Mouse (Mus musculus): ENCODE results near the gene Suclg2.

The Suclg2 gene

DNA sequence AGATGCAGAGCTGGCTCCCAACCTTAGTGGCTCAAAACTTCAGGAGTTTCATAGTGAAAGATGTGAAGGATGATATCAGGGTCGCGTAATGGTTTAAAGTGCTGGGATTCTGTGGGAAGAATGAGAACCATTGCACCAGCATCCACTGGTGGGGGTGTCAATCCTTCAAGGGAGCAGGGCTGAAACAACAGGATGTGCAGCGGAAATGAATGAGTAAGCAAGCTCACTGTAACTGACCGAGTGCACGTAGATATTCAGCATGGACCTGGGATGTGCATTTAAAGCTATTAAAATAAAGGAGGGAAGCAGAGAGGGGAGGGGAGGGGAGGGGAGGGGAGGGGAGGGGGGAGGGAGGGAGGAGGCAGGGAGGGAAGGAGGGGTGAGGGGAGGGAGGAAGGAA, 18.4 kb downstream of the Suclg2 start:
- DNase-seq (ENCODE audit: inconsistent ontology term) = no peak

DNA sequence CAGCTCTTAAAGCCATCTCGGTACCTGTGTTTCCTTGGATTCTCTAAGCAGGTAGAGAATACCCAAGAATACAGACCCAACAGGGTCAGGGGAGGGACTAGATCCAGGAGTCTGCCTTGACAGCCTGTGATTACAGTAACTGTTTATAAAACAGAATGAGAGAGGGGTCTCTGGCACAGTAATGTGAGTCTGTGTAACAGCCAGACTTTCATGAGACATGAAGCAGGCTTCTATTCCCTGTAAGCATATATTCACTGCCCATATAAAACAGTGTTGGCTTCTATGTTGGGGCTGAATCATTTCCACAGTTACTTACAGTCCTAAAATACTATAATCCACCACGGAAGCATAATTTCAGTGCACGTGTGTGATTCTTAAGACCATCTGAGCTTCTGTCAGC, 19.3 kb downstream of the Suclg2 start:
- DNase-seq (ENCODE audit: inconsistent ontology term) = no peak

DNA sequence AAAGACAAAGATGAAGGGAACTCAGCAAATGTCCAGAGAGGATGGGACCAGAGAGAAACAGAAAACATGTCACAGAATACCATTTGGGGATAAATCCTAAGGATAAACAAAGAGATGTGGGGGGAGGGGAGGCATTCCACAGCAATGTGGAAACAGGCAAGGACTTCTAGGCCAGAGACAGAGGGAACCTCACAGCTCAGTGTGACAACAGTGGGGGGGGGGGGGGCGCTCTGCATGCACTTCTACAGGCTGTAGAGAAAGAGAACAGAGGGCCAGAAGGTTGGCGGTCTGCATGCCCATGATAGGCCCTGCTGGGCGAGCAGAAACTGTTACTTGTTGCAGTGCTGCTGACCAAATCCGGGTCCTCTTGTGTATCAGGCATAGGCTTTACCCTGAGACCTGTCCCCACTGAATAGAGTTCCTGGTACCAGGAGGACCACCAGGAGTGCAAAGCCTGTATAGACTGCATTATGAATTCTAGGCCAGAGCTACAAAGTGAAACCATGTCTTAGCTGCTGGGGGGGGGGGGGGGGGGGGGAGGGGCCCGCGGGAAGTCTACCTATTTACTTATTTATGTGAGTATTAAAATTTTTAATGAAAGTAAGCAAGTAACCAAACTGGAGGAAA, 20.0 kb downstream of the Suclg2 start:
- peak; percentile 57 for DNase-seq (ENCODE audit: inconsistent ontology term)

GRCm38 (mm10) chr6:95694910-95695309, 23.7 kb downstream of the Suclg2 start:
- no peak for DNase-seq (ENCODE audit: inconsistent ontology term)

GRCm38 (mm10) chr6:95685242-95685641, 33.4 kb downstream of the Suclg2 start:
- no peak for DNase-seq (ENCODE audit: inconsistent ontology term)

DNA sequence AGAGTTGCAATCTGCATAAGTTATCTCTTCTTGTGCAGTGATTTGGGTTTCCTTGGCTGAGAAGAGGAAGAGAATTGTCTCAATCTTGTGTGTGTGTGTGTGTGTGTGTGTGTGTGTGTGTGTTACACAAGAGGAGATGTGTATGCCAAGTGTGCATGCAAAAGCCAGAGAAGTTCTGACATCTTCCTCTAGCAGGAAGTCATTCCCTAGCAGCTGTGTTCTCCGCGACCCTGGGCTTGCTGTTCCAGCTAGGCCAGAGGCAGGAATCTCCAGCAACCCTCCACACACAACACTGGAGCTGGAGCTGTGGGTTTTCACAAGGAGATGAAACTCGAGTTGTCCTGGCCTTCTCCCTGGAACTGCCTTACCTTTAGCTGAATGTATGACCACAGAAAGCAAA, 38.9 kb downstream of the Suclg2 start:
- DNase-seq (ENCODE audit: inconsistent ontology term) = no peak

DNA sequence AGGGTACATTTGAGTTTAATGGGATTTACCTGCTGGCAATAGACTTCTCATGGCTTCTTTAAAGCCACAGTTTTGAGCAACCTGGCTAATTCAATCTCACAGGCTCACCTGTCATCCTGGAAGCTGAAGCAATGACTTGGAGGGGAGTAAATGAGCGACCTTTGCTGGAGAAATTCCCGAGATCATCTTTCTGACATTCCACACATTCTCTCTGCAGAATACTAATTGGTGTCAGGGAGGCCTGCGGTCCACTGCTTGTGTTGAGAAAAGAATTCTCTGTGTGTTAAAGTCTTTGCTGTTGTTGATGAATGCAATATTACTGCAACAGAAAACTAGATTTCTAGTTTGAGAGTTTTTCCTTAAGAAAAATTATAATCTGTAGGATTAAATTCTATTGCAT, 39.3 kb downstream of the Suclg2 start:
- DNase-seq (ENCODE audit: inconsistent ontology term) = peak; percentile 60

- DNase-seq (ENCODE audit: inconsistent ontology term) = no peak
Observed at GRCm38 (mm10) chr6:95676951-95677350, 41.6 kb downstream of the Suclg2 start.

DNA sequence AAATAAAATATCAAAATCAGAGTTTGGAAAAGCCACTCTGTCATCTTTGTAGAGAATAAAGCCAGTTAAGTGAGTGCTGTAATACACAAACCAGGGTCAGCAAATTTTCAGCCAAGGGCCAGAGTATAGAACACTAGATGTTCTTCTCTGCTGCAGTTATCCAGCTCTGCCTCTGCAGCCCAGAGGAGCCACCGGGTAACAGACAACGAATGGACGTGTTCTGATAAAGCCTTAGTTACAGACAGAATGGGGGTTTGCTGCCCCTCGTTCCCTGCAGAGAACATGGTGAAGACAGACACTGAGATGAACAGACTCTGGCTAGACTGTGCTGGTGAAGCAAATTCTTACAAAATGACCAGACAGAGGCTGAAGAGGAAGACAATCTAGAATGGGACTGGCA, 42.2 kb downstream of the Suclg2 start:
- no peak for DNase-seq (ENCODE audit: inconsistent ontology term)

- DNase-seq (ENCODE audit: inconsistent ontology term) = peak; percentile 33
Observed at GRCm38 (mm10) chr6:95675059-95675705, 43.4 kb downstream of the Suclg2 start.

GRCm38 (mm10) chr6:95674651-95675050, 43.9 kb downstream of the Suclg2 start:
- DNase-seq (ENCODE audit: inconsistent ontology term) = no peak

GRCm38 (mm10) chr6:95669335-95669729, 49.3 kb downstream of the Suclg2 start:
- DNase-seq (ENCODE audit: inconsistent ontology term) = peak; percentile 82

DNA sequence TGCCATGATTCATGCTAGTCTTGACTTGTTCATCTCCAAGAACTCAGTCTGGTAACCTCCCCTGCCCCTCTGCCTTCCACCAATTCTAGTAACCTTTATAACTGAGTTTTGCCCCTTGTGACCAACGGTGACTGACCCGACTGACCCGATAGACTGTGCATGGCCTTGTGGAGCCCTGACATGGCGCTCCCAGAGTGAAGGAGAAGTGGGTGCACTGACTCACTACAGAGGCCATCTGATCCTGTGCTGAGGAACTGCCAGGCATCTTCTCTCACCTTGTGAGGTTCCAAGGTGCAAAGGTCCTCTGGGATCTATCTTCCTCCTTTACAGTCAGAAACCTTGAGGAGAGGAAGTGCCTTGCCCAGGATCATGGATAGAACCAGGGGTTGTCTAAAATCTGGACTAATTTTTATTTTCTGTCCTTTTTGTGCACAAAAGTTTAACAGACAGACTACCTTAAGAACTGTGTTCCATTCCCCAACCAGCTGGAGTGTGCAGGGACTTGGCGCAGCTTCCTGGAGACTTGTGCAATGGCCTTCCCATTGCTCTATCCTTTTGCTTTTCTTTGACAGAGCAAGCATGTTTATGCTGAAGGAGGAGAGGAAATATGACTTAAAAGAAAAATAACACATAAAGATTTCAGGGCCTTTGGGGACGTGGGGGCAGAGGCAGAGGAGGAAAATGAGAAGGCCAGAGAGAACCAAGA, 49.8 kb downstream of the Suclg2 start:
- no peak for DNase-seq (ENCODE audit: inconsistent ontology term)

DNA sequence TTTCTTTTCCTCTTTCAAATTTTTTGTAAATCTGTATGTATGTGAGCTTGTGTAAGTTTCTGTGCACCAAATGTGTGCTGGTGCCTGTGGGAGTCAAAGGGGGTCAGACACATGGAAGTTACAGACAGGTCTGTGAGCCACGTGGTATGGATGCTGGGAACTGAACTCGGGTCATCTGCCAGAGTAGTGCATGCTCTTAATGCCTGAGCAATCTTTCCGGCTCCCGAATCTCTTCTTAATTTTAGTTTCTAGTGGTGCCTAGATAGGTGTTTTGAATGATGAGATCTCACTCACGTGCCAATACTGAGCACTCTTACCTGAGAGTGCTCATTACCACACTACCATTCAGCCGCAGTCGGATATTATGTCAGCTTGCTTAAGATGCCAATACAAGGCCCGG, 60.9 kb downstream of the Suclg2 start:
- no peak for DNase-seq (ENCODE audit: inconsistent ontology term)

- no peak for DNase-seq (ENCODE audit: inconsistent ontology term)
Observed at GRCm38 (mm10) chr6:95653662-95654061, 64.9 kb downstream of the Suclg2 start.

DNA sequence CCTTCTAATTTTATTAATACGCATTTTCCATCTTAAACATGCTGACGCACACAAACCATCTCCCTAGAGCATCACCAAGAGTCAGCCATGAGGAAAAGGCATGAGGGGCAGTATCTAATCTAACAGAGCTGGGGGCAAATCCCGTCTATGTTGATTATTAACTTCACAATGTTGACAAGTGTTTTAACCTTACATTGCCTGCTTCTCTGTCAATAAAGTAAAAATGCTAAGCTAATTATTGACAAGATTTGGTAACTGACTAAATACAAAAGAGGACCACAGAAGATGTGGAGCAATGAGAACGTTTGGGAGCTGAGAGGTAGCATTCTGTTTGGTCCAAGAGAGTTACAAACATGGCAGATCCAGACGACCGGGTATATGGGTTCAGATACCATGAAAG, 65.8 kb downstream of the Suclg2 start:
- DNase-seq (ENCODE audit: inconsistent ontology term) = no peak

- DNase-seq (ENCODE audit: inconsistent ontology term) = no peak
Observed at GRCm38 (mm10) chr6:95651391-95651876, 67.2 kb downstream of the Suclg2 start.

GRCm38 (mm10) chr6:95650082-95650722, 68.4 kb downstream of the Suclg2 start:
- DNase-seq (ENCODE audit: inconsistent ontology term) = peak; percentile 24

DNA sequence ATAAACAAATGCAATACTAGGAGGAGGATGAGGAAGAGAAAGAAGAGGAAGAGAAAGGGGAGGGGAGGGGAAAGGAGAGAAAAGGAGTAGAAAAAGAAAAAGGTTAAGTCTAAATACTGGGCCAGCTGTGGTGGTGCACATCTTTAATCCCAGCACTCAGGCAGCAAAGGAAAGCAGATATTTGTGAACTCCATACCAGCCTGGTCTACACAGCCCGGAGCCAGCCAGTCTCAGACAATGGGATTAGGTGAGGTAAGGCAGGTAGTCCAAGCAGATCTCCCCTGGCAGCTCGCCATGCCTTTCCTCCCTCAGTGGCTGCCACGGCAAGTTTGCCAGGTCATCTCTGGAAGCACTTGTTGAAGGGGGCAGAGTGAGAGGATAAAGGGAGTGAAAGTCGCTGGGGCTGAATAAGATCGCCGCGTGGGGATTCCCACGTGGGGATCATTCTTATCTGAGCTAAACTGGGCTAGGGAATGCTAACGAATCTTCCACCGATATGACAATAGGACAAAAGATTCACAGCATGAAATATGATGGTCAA, 69.4 kb downstream of the Suclg2 start:
- no peak for DNase-seq (ENCODE audit: inconsistent ontology term)

DNA sequence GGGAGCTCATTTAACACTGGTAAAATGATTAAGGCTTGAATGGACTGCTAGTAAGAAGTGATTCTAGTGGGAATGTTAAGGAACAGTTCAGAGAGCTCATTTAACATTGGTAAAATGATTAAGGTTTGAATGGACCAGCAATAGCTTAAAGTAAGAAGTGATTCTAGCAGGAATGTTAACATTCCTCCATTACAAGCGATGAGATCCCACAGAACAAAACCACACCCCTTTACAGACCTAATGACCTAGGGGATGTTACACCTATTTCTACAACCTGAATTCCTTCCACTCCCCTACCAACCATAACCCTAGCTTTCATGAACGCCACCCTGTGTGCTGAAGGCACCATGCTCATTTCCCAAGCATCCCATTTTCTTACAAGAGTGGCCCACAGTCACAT, 81.2 kb downstream of the Suclg2 start:
- DNase-seq (ENCODE audit: inconsistent ontology term) = no peak

DNA sequence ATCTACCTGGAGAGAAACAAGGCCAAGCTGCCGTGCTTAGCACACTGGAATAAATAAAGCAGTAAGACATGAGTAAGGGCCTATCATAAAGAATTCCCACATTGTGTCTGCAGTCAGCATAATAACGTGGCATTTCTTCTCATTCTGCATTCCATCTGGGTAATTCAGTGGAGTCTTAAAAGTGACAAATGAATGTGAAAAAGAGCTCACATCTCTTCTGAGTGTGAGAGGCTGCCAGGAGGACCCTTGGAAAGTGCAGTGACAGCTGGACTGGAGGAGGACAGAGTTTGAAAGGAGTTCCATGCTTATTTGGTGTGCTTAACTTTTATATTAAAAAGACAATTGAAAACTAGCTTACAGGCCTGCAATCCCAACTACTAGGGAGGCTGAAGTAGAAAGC, 83.2 kb downstream of the Suclg2 start:
- peak; percentile 41 for DNase-seq (ENCODE audit: inconsistent ontology term)

DNA sequence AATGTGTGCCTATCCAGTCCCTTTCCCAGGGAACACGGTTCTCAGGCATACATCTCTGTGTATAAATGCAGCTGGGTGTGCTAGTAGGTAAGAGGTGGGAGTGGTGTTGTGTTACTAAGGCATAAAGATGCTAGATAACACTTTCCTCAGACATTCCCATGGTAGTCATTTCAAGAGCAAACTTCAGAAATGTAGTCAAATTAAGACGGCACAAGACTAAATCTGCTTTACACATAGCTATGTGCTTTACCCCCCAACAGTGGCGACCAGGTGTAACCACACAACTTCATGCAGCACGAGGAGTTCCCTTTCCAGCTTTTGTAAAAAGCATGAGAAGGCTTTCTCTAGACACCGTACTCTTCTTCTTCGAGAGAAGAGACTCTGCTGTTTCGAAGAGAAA, 89.5 kb downstream of the Suclg2 start:
- DNase-seq (ENCODE audit: inconsistent ontology term) = no peak
